Mouse (Mus musculus): ENCODE results near the gene Lamb2.
A peak's percentile ranks its signal among the peaks of the same experiment; 100 is the strongest.

The Lamb2 gene

GRCm38 (mm10) chr9:108479721-108480351 is at the start of gene Lamb2:
Gene Lamb2 (plus strand): TSS chr9:108479736.
- peak; percentile 54 to 55 for DNase-seq

GRCm38 (mm10) chr9:108431431-108432067 is 48.0 kb upstream of the Lamb2 start:
- DNase-seq = peak; percentile 31 to 33

GRCm38 (mm10) chr9:108436182-108436581 is 43.4 kb upstream of the Lamb2 start, which contains the start of gene BC048562:
Gene BC048562 (plus strand): TSS chr9:108436482.
- no peak for DNase-seq

- DNase-seq = no peak
Observed at GRCm38 (mm10) chr9:108439176-108439575, 40.4 kb upstream of the Lamb2 start.

GRCm38 (mm10) chr9:108440485-108440884 is 39.1 kb upstream of the Lamb2 start:
- no peak for DNase-seq

GRCm38 (mm10) chr9:108441236-108441919 is 38.2 kb upstream of the Lamb2 start:
- no peak for DNase-seq

GRCm38 (mm10) chr9:108445125-108445524 is 34.4 kb upstream of the Lamb2 start:
- no peak for DNase-seq

GRCm38 (mm10) chr9:108449860-108450259 is 29.7 kb upstream of the Lamb2 start:
- no peak for DNase-seq

GRCm38 (mm10) chr9:108450292-108451169 is 29.0 kb upstream of the Lamb2 start:
- DNase-seq = peak; percentile 40 to 47

- DNase-seq = no peak
Observed at GRCm38 (mm10) chr9:108451170-108451493, 28.4 kb upstream of the Lamb2 start.

GRCm38 (mm10) chr9:108451519-108452160 is 27.9 kb upstream of the Lamb2 start:
- DNase-seq = no peak

GRCm38 (mm10) chr9:108452291-108452906 is 27.1 kb upstream of the Lamb2 start:
- peak; percentile 90 to 91 for DNase-seq

GRCm38 (mm10) chr9:108452911-108453310 is 26.6 kb upstream of the Lamb2 start:
- DNase-seq = no peak

GRCm38 (mm10) chr9:108453458-108453857 is 26.1 kb upstream of the Lamb2 start:
- no peak for DNase-seq

GRCm38 (mm10) chr9:108454429-108454828 is 25.1 kb upstream of the Lamb2 start:
- no peak for DNase-seq

- no peak for DNase-seq
Observed at GRCm38 (mm10) chr9:108455747-108456571, 23.6 kb upstream of the Lamb2 start.

GRCm38 (mm10) chr9:108456953-108457352 is 22.6 kb upstream of the Lamb2 start:
- DNase-seq = no peak

GRCm38 (mm10) chr9:108459939-108460318 is 19.6 kb upstream of the Lamb2 start:
- no peak for DNase-seq

- peak; percentile 90 to 91 for DNase-seq
Observed at GRCm38 (mm10) chr9:108460319-108461178, 19.0 kb upstream of the Lamb2 start, which contains the start of gene Ccdc71. Gene Ccdc71 (plus strand): TSS chr9:108460527.

- no peak for DNase-seq
Observed at GRCm38 (mm10) chr9:108461181-108461631, 18.3 kb upstream of the Lamb2 start, which contains the start of gene Klhdc8b. Gene Klhdc8b (minus strand): TSS chr9:108461581.
